Mouse (Mus musculus) forebrain, embryonic 16.5 days (tissue): ENCODE measurements around the gene Lrrc75b. TPM values are rescaled to one million over a fixed set of nuclear protein-coding genes. Genes with fewer than 3 reads are reported as not detected.

ENCODE experiments used
- ATAC-seq: fragments of 200-750 bp; cut with Nextera tagmentation; 2 replicates; pipeline ENCODE4 v1.8.0; 2017; ENCODE audit warnings: mild to moderate bottlenecking, moderate library complexity
- H3K27ac ChIP-seq: fragments of 300-500 bp; sonication (generic); 2 replicates; pipeline ENCODE4 v1.5.1; 2014; ENCODE audit warnings: low read length, control low read depth
- H3K27me3 ChIP-seq: fragments of 300-500 bp; sonication (generic); replicated peaks from 2 replicates; pipeline ENCODE4 v1.6.1; 2014; ENCODE audit warnings: low read length; ENCODE audit not compliant: control insufficient read depth, insufficient read depth
- H3K36me3 ChIP-seq: fragments of 300-500 bp; sonication (generic); 2 replicates; pipeline ENCODE4 v1.6.1; 2014; ENCODE audit not compliant: control insufficient read depth, insufficient read depth
- H3K4me1 ChIP-seq: fragments of 300-500 bp; sonication (generic); replicated peaks from 2 replicates; pipeline ENCODE4 v1.6.1; 2014; ENCODE audit warnings: low read length; ENCODE audit not compliant: control insufficient read depth, insufficient read depth
- H3K4me2 ChIP-seq: fragments of 300-500 bp; sonication (generic); 2 replicates; pipeline ENCODE4 v1.6.1; 2014; ENCODE audit warnings: mild to moderate bottlenecking, low read length, control low read depth
- H3K4me3 ChIP-seq: fragments of 300-500 bp; sonication (generic); replicated peaks from 2 replicates; pipeline ENCODE4 v1.5.1; 2014; ENCODE audit warnings: mild to moderate bottlenecking, low read length, control low read depth
- H3K9ac ChIP-seq: fragments of 300-500 bp; sonication (generic); replicated peaks from 2 replicates; pipeline ENCODE4 v1.6.1; 2014; ENCODE audit warnings: low read depth, low read length, control low read depth
- H3K9me3 ChIP-seq: fragments of 300-500 bp; sonication (generic); 2 replicates; pipeline ENCODE4 v1.6.1; 2016; ENCODE audit warnings: low read length; ENCODE audit not compliant: control insufficient read depth
- WGBS: fragments of 180-500 bp; shearing (Covaris S2); extraction: QIAGEN DNeasy Blood & Tissue Kit; methylation state at CpG from one replicate; pipeline ENCODE4 v1.1.7; 2014; 5-methylcytosine and 5-hydroxymethylcytosine counted together
- polyA plus RNA-seq: library from polyadenylated mRNA; unstranded; fragments of >200 nt; fragmentation: Nextera tagmentation; extraction: Ambion mirVana; gene quantifications from 2 replicates; pipeline ENCODE4 v1.2.1, GENCODE M21; 2015

Lrrc75b gene
- polyA plus RNA-seq, result 18.0 and 23.4 TPM in 2 replicates

GRCm38 (mm10) chr10:75559676-75560548 is at the start of gene Lrrc75b:
Gene Lrrc75b (minus strand): TSS chr10:75560330.
- H3K4me1 ChIP-seq, result peaks cover 42% of the 10 kb centered on the region
- H3K9me3 ChIP-seq, result no peaks in the 10 kb centered on the region
- peak within 1 kb of the TSS; percentile 83 for H3K9ac ChIP-seq
- H3K36me3 ChIP-seq, result no peaks in the 10 kb centered on the region
- H3K27ac ChIP-seq, result peak within 1 kb of the TSS; percentile 79
- H3K27me3 ChIP-seq, result no peaks in the 10 kb centered on the region
- ATAC-seq, result peak; percentile 43
- peak within 1 kb of the TSS; percentile 52 for H3K4me3 ChIP-seq
- peak within 1 kb of the TSS; percentile 89 for H3K4me2 ChIP-seq
- under 1% methylated on average over 74 of the region's 75 CpGs for WGBS

GRCm38 (mm10) chr10:75608975-75609374 is 48.8 kb upstream of the Lrrc75b start:
- no peak overlapping the region for H3K4me3 ChIP-seq
- no peaks in the 10 kb centered on the region for H3K36me3 ChIP-seq
- no peak overlapping the region for H3K9ac ChIP-seq
- no peaks in the 10 kb centered on the region for H3K4me1 ChIP-seq
- H3K27me3 ChIP-seq, result no peaks in the 10 kb centered on the region
- WGBS, result 89% methylated on average over 11 of the region's 11 CpGs
- no peak overlapping the region for H3K27ac ChIP-seq
- H3K4me2 ChIP-seq, result no peak overlapping the region
- ATAC-seq, result no peak
- no peaks in the 10 kb centered on the region for H3K9me3 ChIP-seq

- H3K4me2 ChIP-seq, result no peak overlapping the region
- H3K9ac ChIP-seq, result no peak overlapping the region
- no peaks in the 10 kb centered on the region for H3K4me1 ChIP-seq
- ATAC-seq, result no peak
- H3K4me3 ChIP-seq, result no peak overlapping the region
- no peak overlapping the region for H3K27ac ChIP-seq
- 89% methylated on average over 4 of the region's 4 CpGs for WGBS
- H3K9me3 ChIP-seq, result no peaks in the 10 kb centered on the region
- H3K27me3 ChIP-seq, result no peaks in the 10 kb centered on the region
- no peaks in the 10 kb centered on the region for H3K36me3 ChIP-seq
Measured at GRCm38 (mm10) chr10:75607253-75607652, 47.1 kb upstream of the Lrrc75b start.

- no peaks in the 10 kb centered on the region for H3K27me3 ChIP-seq
- H3K4me2 ChIP-seq, result no peak overlapping the region
- H3K9me3 ChIP-seq, result no peaks in the 10 kb centered on the region
- H3K9ac ChIP-seq, result no peak overlapping the region
- ATAC-seq, result no peak
- 41% methylated on average over 11 of the region's 11 CpGs for WGBS
- no peaks in the 10 kb centered on the region for H3K4me1 ChIP-seq
- no peak overlapping the region for H3K27ac ChIP-seq
- no peaks in the 10 kb centered on the region for H3K36me3 ChIP-seq
- no peak overlapping the region for H3K4me3 ChIP-seq
Measured at GRCm38 (mm10) chr10:75605162-75605846, 45.2 kb upstream of the Lrrc75b start.

- no peak overlapping the region for H3K27ac ChIP-seq
- no peak overlapping the region for H3K9ac ChIP-seq
- no peaks in the 10 kb centered on the region for H3K9me3 ChIP-seq
- H3K4me1 ChIP-seq, result no peaks in the 10 kb centered on the region
- 87% methylated on average over 7 of the region's 7 CpGs for WGBS
- H3K4me3 ChIP-seq, result no peak overlapping the region
- no peak for ATAC-seq
- H3K36me3 ChIP-seq, result no peaks in the 10 kb centered on the region
- H3K27me3 ChIP-seq, result no peaks in the 10 kb centered on the region
- H3K4me2 ChIP-seq, result no peak overlapping the region
Measured at GRCm38 (mm10) chr10:75600189-75600730, 40.1 kb upstream of the Lrrc75b start.

- Histone ChIP-seq H3K4me2 (no peak overlapping the region), H3K36me3 (no peaks in the 10 kb centered on the region), H3K9ac (no peak overlapping the region), H3K9me3 (no peaks in the 10 kb centered on the region), H3K27ac (no peak overlapping the region), H3K27me3 (no peaks in the 10 kb centered on the region), H3K4me1 (no peaks in the 10 kb centered on the region), H3K4me3 (no peak overlapping the region)
- ATAC-seq, result no peak
- 74% methylated on average over 8 of the region's 8 CpGs for WGBS
Measured at GRCm38 (mm10) chr10:75595981-75596380, 35.9 kb upstream of the Lrrc75b start.

GRCm38 (mm10) chr10:75592585-75592984 is 32.5 kb upstream of the Lrrc75b start:
- ATAC-seq, result no peak
- 81% methylated on average over 7 of the region's 7 CpGs for WGBS
- Histone ChIP-seq H3K4me2 (no peak overlapping the region), H3K36me3 (no peaks in the 10 kb centered on the region), H3K4me3 (no peak overlapping the region), H3K27ac (no peak overlapping the region), H3K4me1 (peaks cover 7% of the 10 kb centered on the region), H3K27me3 (no peaks in the 10 kb centered on the region), H3K9ac (no peak overlapping the region), H3K9me3 (no peaks in the 10 kb centered on the region)

- Histone ChIP-seq H3K4me1 (peaks cover 7% of the 10 kb centered on the region), H3K9ac (no peak overlapping the region), H3K4me3 (no peak overlapping the region), H3K36me3 (no peaks in the 10 kb centered on the region), H3K4me2 (no peak overlapping the region), H3K27ac (no peak overlapping the region), H3K27me3 (no peaks in the 10 kb centered on the region), H3K9me3 (no peaks in the 10 kb centered on the region)
- no peak for ATAC-seq
- 82% methylated on average over 12 of the region's 12 CpGs for WGBS
Measured at GRCm38 (mm10) chr10:75591211-75591894, 31.2 kb upstream of the Lrrc75b start.

GRCm38 (mm10) chr10:75589651-75590050 is 29.5 kb upstream of the Lrrc75b start:
- no peaks in the 10 kb centered on the region for H3K9me3 ChIP-seq
- no peaks in the 10 kb centered on the region for H3K36me3 ChIP-seq
- no peaks in the 10 kb centered on the region for H3K27me3 ChIP-seq
- H3K27ac ChIP-seq, result no peak overlapping the region
- peaks cover 10% of the 10 kb centered on the region for H3K4me1 ChIP-seq
- 83% methylated on average over 16 of the region's 16 CpGs for WGBS
- H3K4me3 ChIP-seq, result no peak overlapping the region
- no peak for ATAC-seq
- no peak overlapping the region for H3K4me2 ChIP-seq
- H3K9ac ChIP-seq, result no peak overlapping the region
